Mouse (Mus musculus) embryonic facial prominence, embryonic 14.5 days (tissue): ENCODE measurements around the gene Isg20l2. TPM values are rescaled to one million over a fixed set of nuclear protein-coding genes. Genes with fewer than 3 reads are reported as not detected.

Experiments used
- ATAC-seq: fragments of 200-750 bp; cut with Nextera tagmentation; 2 replicates; pipeline ENCODE4 v1.8.0; 2017; ENCODE audit warnings: low read depth, moderate number of reproducible peaks, moderate TSS enrichment
- DNase-seq: peaks from one replicate; pipeline ENCODE4 v3.0.0-alpha.2; 2015; ENCODE audit warnings: low spot score
- H3K27ac ChIP-seq: fragments of 300-500 bp; sonication (generic); replicated peaks from 2 replicates; pipeline ENCODE4 v1.5.1; 2014; ENCODE audit warnings: low read depth, mild to moderate bottlenecking, low read length, moderate library complexity
- H3K27me3 ChIP-seq: fragments of 300-500 bp; sonication (generic); replicated peaks from 2 replicates; pipeline ENCODE4 v1.6.1; 2014; ENCODE audit warnings: low read length; ENCODE audit not compliant: control insufficient read depth, insufficient read depth
- H3K36me3 ChIP-seq: fragments of 300-500 bp; sonication (generic); 2 replicates; pipeline ENCODE4 v1.6.1; 2014; ENCODE audit warnings: low read length, mixed read lengths; ENCODE audit not compliant: control insufficient read depth, insufficient read depth
- H3K4me1 ChIP-seq: fragments of 300-500 bp; sonication (generic); 2 replicates; pipeline ENCODE4 v1.6.1; 2014; ENCODE audit warnings: antibody characterized with exemption, low read length; ENCODE audit not compliant: control insufficient read depth, insufficient read depth
- H3K4me2 ChIP-seq: fragments of 300-500 bp; sonication (generic); 2 replicates; pipeline ENCODE4 v1.6.1; 2014; ENCODE audit warnings: low read depth, mild to moderate bottlenecking, low read length, moderate library complexity, mixed read lengths
- H3K4me3 ChIP-seq: fragments of 300-500 bp; sonication (generic); 2 replicates; pipeline ENCODE4 v1.5.1; 2014; ENCODE audit warnings: low read depth, mild to moderate bottlenecking, low read length
- H3K9ac ChIP-seq: fragments of 300-500 bp; sonication (generic); 2 replicates; pipeline ENCODE4 v1.6.1; 2014; ENCODE audit warnings: low read depth, mild to moderate bottlenecking, low read length, moderate library complexity, mixed read lengths
- H3K9me3 ChIP-seq: fragments of 300-500 bp; sonication (generic); 2 replicates; pipeline ENCODE4 v1.6.1; 2016; ENCODE audit warnings: low read length; ENCODE audit not compliant: control insufficient read depth
- WGBS: fragments of 180-500 bp; shearing (Covaris S2); extraction: QIAGEN DNeasy Blood & Tissue Kit; methylation state at CpG from one replicate; pipeline ENCODE4 v1.1.7; 2014; 5-methylcytosine and 5-hydroxymethylcytosine counted together
- polyA plus RNA-seq: library from polyadenylated mRNA; unstranded; fragments of >200 nt; fragmentation: Nextera tagmentation; extraction: Ambion mirVana; gene quantifications from 2 replicates; pipeline ENCODE4 v1.2.1, GENCODE M21; 2014

The Isg20l2 gene
- polyA plus RNA-seq, 1 experiment from 2014 or later, result 22.9 TPM

DNA sequence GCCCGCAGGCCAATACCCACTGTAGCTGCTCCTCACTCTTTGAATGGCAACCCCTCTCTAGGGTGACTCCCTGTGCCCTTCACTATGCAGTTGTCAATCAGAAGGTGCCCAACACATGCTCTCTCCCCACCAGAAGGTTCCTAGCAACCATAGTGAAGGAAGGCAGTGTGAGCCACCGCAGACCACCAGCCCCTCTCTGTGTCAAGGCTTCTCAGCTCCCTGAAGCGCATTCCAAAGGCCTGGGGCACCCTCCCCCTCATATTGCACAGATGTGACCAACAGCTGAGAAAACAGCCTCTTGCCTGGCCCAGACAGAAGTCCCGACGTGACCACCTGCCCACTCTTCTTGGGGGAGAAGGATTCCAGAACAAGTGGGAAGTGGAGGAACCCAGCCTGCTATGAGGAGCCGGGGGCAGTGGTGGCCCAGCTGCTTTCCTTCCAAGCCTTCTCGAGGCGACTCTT lies 42.1 kb downstream of the Isg20l2 start:
- 7% methylated on average over 8 of the region's 8 CpGs for WGBS
- Histone ChIP-seq H3K4me3 (peak overlapping the region; percentile 54), H3K9me3 (no peaks in the 10 kb centered on the region), H3K4me1 (peaks cover 32% of the 10 kb centered on the region), H3K4me2 (peak overlapping the region; percentile 95), H3K27ac (peak overlapping the region; percentile 65; the same call in 1 of the 2 replicates), H3K36me3 (0 out of 2 replicates have a peak, but pooled peaks cover 10% of the 10 kb centered on the region), H3K9ac (peak overlapping the region; percentile 69), H3K27me3 (peaks cover 8% of the 10 kb centered on the region)
- ATAC-seq, result 0 out of 2 replicates have a peak, but pooled peaks have one; percentile 20
- DNase-seq, result peak; percentile 65

DNA sequence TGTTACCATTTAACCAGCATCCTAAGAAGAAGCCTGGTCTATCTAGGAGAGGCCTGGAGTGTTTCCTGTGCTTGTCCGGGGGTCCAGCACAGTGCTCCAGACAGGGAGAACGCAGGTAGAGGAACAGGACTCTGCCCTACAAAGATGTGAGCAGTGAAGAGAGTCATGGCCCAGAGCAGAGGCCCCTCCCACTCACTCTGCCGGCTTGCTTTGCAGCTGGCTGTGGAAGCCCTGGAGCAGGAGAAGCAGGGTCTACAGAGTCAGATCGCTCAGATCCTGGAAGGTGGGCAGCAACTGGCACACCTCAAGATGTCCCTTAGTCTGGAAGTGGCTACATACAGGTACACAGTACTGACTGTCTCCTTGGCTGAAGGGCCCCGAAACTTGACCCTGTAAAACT lies 42.7 kb downstream of the Isg20l2 start:
- ATAC-seq (peak; percentile 13; the same call in 1 of the 2 replicates), DNase-seq (no peak)
- H3K27ac ChIP-seq, result no peak overlapping the region

DNA sequence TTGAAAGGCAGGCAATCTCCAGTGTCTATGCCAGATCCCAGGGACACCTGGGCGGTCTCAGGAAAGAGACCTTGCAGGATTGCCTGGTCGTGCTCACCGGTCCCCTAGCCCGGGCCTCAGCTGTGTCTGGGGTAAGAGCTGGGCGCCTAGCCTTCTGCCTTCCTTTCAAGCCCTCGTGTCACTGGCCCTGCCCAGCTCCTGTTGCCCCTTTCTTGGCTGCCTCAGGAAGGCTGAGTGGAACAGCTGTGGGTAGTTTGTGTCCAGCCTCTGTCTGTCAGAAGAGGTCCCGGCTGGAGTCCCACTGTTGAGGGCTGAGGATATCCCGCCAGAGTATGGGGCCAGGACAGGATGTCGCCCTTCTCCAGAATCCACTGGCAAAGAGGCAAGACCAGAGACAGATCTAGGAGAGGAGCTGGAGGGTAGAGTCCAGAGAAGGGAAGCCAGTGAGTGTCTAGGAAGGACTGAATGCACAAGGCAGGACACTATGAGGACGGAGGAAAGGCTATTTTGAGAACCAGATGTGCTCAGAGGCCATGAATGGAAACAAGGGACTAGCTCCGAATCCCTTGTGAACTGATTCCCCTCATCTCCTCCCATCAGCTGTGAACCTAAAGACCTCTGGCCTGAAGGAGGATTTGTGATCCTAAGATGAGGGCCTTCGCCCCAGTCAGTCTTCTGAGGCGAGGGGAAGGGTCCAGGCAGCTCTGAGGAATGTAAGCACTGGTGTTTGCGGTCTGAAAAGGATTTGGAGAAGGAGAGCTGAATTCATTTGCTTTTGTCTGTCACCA lies 43.7 kb downstream of the Isg20l2 start:
- Histone ChIP-seq H3K27ac (0 out of 2 replicates have a peak overlapping the region, but pooled peaks have one; percentile 11), H3K4me3 (peak overlapping the region; percentile 54), H3K27me3 (peaks cover 8% of the 10 kb centered on the region), H3K36me3 (0 out of 2 replicates have a peak, but pooled peaks cover 10% of the 10 kb centered on the region), H3K9me3 (no peaks in the 10 kb centered on the region), H3K4me1 (peaks cover 32% of the 10 kb centered on the region), H3K9ac (peak overlapping the region; percentile 69), H3K4me2 (peak overlapping the region; percentile 95)
- no peak for DNase-seq
- no peak; the same call in 1 of the 2 replicates for ATAC-seq
- 36% methylated on average over 14 of the region's 14 CpGs for WGBS

More for the DNA sequence above, 42.7 kb downstream of the Isg20l2 start:
- WGBS, result 24% methylated on average over 5 of the region's 5 CpGs
- Histone ChIP-seq H3K9me3 (no peaks in the 10 kb centered on the region), H3K4me1 (peaks cover 32% of the 10 kb centered on the region), H3K9ac (peak overlapping the region; percentile 69), H3K27me3 (peaks cover 8% of the 10 kb centered on the region), H3K4me2 (peak overlapping the region; percentile 95), H3K4me3 (peak overlapping the region; percentile 54), H3K36me3 (0 out of 2 replicates have a peak, but pooled peaks cover 10% of the 10 kb centered on the region)

DNA sequence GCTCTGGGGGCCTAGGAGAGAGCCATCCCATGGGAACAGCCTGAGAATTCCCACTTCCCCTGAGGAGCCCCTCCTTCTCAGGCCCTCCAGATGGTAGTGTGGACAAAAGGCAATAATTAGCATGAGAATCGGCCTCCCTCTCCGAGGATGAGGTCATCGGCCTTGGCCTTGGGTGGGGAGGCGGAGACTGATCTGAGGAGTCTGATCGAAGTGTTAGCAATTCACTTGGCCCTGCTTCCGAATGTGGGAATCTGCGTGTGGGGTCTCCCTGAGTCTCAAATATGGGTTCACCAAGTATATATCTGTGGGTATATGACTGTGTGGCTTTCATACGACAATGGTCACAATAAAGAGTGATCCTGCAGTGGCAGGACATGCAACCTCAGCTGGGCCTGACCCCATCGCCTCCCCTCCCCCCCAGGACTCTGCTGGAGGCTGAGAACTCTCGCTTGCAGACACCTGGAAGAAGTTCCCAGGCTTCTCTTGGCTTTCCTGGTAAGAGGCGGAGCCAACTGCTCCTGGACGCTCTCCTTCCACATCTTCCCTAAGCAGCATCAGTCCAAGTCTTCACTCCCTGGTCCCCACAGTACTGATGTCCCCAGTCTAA lies 44.4 kb downstream of the Isg20l2 start:
- Histone ChIP-seq H3K36me3 (0 out of 2 replicates have a peak, but pooled peaks cover 10% of the 10 kb centered on the region), H3K4me2 (peak overlapping the region; percentile 95), H3K4me1 (peaks cover 32% of the 10 kb centered on the region), H3K9me3 (no peaks in the 10 kb centered on the region), H3K4me3 (peak overlapping the region; percentile 54; the same call in 1 of the 2 replicates), H3K27ac (0 out of 2 replicates have a peak overlapping the region, but pooled peaks have one; percentile 11), H3K27me3 (peaks cover 8% of the 10 kb centered on the region), H3K9ac (0 out of 2 replicates have a peak overlapping the region, but pooled peaks have one; percentile 5)
- peak; percentile 20; the same call in 1 of the 2 replicates for ATAC-seq
- peak; percentile 62 for DNase-seq
- 23% methylated on average over 12 of the region's 12 CpGs for WGBS

DNA sequence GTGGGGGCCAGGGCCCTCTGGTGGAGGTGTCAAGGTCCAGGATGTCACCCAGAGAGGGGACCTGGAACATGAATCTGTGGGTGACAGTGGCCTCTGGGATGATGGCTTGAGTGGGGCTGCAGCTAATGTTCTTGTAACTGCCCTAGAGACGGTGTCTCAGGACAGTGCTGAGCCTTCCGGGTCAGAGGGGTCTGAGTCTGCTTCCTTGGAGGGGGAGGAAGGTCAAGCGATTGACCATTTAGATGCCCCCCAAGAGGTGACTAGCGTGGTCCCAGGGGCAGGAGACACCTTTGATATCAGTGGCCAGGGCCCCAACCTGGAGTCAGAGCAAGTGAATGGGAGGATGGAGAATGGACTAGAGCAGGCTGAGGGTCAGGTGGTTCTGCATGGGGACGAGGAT lies 49.4 kb downstream of the Isg20l2 start:
- H3K4me2 ChIP-seq, result no peak overlapping the region
- H3K27me3 ChIP-seq, result no peaks in the 10 kb centered on the region
- 91% methylated on average over 5 of the region's 5 CpGs for WGBS
- H3K4me3 ChIP-seq, result no peak overlapping the region
- 0 out of 2 replicates have a peak, but pooled peaks cover 10% of the 10 kb centered on the region for H3K36me3 ChIP-seq
- ATAC-seq (no peak), DNase-seq (no peak)
- H3K4me1 ChIP-seq, result peaks cover 24% of the 10 kb centered on the region
- H3K27ac ChIP-seq, result no peak overlapping the region
- H3K9ac ChIP-seq, result no peak overlapping the region
- H3K9me3 ChIP-seq, result no peaks in the 10 kb centered on the region

DNA sequence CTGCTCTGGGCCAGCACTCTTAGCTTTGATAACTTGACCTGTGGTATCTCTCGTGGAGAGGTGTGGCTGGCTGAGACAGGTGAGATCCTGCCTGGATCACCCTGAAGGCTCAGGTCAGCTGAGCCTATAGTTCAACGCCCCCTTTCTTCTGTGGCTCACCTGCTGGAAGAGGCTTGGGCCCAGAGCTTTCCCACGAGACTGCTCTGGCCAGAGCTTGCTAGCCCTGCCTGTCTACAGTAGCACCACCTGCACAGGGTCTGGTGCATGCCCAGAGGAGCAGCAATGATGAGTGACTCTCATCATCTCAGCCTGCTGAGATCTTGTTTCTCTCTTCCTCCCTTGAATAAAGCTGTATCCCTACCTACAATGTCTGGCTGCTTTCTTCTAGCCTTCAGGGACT lies 50.0 kb downstream of the Isg20l2 start:
- WGBS, result 44% methylated on average over 3 of the region's 3 CpGs
- no peak overlapping the region for H3K4me3 ChIP-seq
- 0 out of 2 replicates have a peak, but pooled peaks cover 10% of the 10 kb centered on the region for H3K36me3 ChIP-seq
- H3K9me3 ChIP-seq, result no peaks in the 10 kb centered on the region
- H3K27ac ChIP-seq, result no peak overlapping the region
- no peak overlapping the region for H3K9ac ChIP-seq
- H3K27me3 ChIP-seq, result no peaks in the 10 kb centered on the region
- ATAC-seq (no peak), DNase-seq (no peak)
- peaks cover 25% of the 10 kb centered on the region for H3K4me1 ChIP-seq
- no peak overlapping the region for H3K4me2 ChIP-seq

DNA sequence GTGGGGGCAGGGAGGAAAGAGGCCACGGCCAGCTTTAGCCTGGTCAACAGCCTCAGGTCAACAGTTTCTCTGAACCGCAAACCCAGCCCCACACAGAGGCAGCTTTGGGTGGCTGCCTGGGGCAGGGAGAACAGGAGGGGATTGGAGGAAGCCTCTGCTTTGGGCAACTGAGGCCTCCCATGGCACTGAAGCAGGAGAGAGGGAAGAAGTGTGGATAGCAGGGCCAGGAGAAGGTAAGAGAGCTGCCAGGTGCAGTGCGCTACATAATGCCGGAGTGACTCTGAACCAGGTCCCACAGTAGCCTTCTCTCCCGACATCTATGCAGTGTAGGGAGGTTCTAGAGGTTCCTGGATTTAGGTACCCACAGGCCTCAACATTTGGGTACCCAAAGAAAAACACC lies 50.6 kb downstream of the Isg20l2 start:
- Histone ChIP-seq H3K4me2 (no peak overlapping the region), H3K27me3 (no peaks in the 10 kb centered on the region), H3K27ac (0 out of 2 replicates have a peak overlapping the region, but pooled peaks have one; percentile 1), H3K36me3 (0 out of 2 replicates have a peak, but pooled peaks cover 5% of the 10 kb centered on the region), H3K9me3 (no peaks in the 10 kb centered on the region), H3K9ac (0 out of 2 replicates have a peak overlapping the region, but pooled peaks have one; percentile 5), H3K4me1 (peaks cover 32% of the 10 kb centered on the region), H3K4me3 (no peak overlapping the region)
- DNase-seq, result no peak
- 56% methylated on average over 5 of the region's 5 CpGs for WGBS
- ATAC-seq, result no peak

DNA sequence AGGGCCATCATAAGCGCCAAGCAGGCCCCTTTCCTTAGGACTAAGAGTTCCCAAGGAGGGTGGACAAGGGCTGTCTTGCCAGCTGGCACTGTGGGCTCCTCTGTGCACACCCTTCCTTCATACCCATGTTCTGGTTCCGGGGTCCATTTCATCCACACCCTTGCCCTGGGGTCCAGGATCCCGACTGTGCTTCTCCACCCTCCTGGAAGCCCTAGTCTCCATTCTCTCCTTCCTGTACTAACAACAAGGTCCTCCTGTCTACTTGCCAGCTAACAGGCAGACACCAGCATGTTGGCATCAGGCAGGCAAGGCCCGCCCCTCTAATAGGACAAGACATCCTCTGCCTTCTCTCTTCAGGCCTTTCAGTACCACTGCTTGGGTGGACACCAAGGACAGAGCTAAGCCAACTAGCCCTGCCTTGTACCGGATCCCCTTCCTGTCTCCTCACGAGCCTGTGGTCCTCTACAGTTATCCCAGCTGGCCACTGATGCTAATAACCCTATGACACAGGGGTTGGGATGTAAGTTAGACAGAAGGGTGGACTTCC lies 51.2 kb downstream of the Isg20l2 start:
- Histone ChIP-seq H3K27me3 (no peaks in the 10 kb centered on the region), H3K36me3 (0 out of 2 replicates have a peak, but pooled peaks cover 3% of the 10 kb centered on the region), H3K4me3 (no peak overlapping the region), H3K4me2 (no peak overlapping the region), H3K9me3 (no peaks in the 10 kb centered on the region), H3K27ac (no peak overlapping the region; the same call in 1 of the 2 replicates), H3K9ac (0 out of 2 replicates have a peak overlapping the region, but pooled peaks have one; percentile 5), H3K4me1 (peaks cover 32% of the 10 kb centered on the region)
- no peak for ATAC-seq
- DNase-seq, result no peak
- WGBS, result 76% methylated on average over 6 of the region's 6 CpGs
